Comparison of ENCODE assay signal across 8 mouse cellular contexts in genomic region chr5:19908706-19909060, GRCm38 (mm10).
A peak's percentile ranks its signal among the peaks of the same experiment; 100 is the strongest.
DNase-seq lines count a peak whose midpoint lies in the region; ATAC-seq and TF ChIP-seq lines count a peak whose summit lies in the region.

No protein-coding gene starts in this region.

- no peaks in the 10 kb centered on the region for H3K27me3 ChIP-seq in cerebellum, adult 2 months (ENCODE audit: control insufficient read depth, insufficient read depth, low read length)
- H3K27me3 ChIP-seq in hindbrain, embryonic 11.5 days (ENCODE audit: control insufficient read depth, insufficient read depth, low read length) = no peaks in the 10 kb centered on the region
- no peaks in the 10 kb centered on the region for H3K27me3 ChIP-seq in midbrain, embryonic 16.5 days (ENCODE audit: control insufficient read depth, insufficient read depth, low read depth, low read length)

- H3K9ac ChIP-seq in hindbrain, embryonic 11.5 days (ENCODE audit: low read depth, low read length) = peak overlapping the region; percentile 54
- H3K9ac ChIP-seq in midbrain, embryonic 16.5 days (ENCODE audit: low read depth, low read length) = peak overlapping the region; percentile 79

- TF ChIP-seq POLR2A in cerebellum, adult 2 months (IDR thresholded peaks at IDR 0.05; ENCODE audit: borderline replicate concordance, insufficient read depth, low read length) = no peak

- no peaks in the 10 kb centered on the region for H3K9me3 ChIP-seq in hindbrain, embryonic 11.5 days (ENCODE audit: control insufficient read depth, low read length)
- no peaks in the 10 kb centered on the region for H3K9me3 ChIP-seq in midbrain, embryonic 16.5 days (replicated peaks; ENCODE audit: control insufficient read depth, low read length, poor library complexity, severe bottlenecking)

- peak in 1 of 2 experiments; percentile 19 for DNase-seq in cerebellum, adult 2 months
- no peak for DNase-seq in cerebellum, adult 9-11 months
- DNase-seq in left cerebral cortex, postnatal 4 days = peak; percentile 7
- no peak for DNase-seq in left cerebral cortex, adult 11 months (ENCODE audit: low spot score)
- no peak for DNase-seq in hindbrain, embryonic 11.5 days (ENCODE audit: low spot score)
- no peak for DNase-seq in urinary bladder, adult 2 months (ENCODE audit: low spot score)

- no peaks in the 10 kb centered on the region for H3K4me1 ChIP-seq in cerebellum, adult 2 months (ENCODE audit: control insufficient read depth, insufficient read depth, low read length)
- no peaks in the 10 kb centered on the region for H3K4me1 ChIP-seq in hindbrain, embryonic 11.5 days (replicated peaks; ENCODE audit: control insufficient read depth, insufficient read depth, low read length)
- peaks cover 18% of the 10 kb centered on the region for H3K4me1 ChIP-seq in midbrain, embryonic 16.5 days (ENCODE audit: control insufficient read depth, insufficient read depth, low read length)

- no peak for TF ChIP-seq CTCF in cerebellum, adult 2 months (IDR thresholded peaks at IDR 0.05; ENCODE audit: borderline replicate concordance, insufficient read depth, low read depth, low read length)

- peak overlapping the region; percentile 66 for H3K4me3 ChIP-seq in cerebellum, adult 2 months (replicated peaks; ENCODE audit: insufficient read depth, low read depth, low read length)
- H3K4me3 ChIP-seq in hindbrain, embryonic 11.5 days (ENCODE audit: low read depth, low read length) = peak overlapping the region; percentile 51
- peak overlapping the region; percentile 50 for H3K4me3 ChIP-seq in midbrain, embryonic 16.5 days (ENCODE audit: low read depth, low read length)

- H3K4me2 ChIP-seq in hindbrain, embryonic 11.5 days (replicated peaks; ENCODE audit: low read depth, low read length) = peak overlapping the region; percentile 63
- H3K4me2 ChIP-seq in midbrain, embryonic 16.5 days (ENCODE audit: low read length) = peak overlapping the region; percentile 63

- H3K36me3 ChIP-seq in hindbrain, embryonic 11.5 days (ENCODE audit: control insufficient read depth, insufficient read depth, low read length) = no peaks in the 10 kb centered on the region
- no peaks in the 10 kb centered on the region for H3K36me3 ChIP-seq in midbrain, embryonic 16.5 days (ENCODE audit: control insufficient read depth, insufficient read depth, low read length)

- 1% methylated on average over 5 of the region's 5 CpGs for WGBS in cerebellum, adult 2 months
- under 1% methylated on average over 5 of the region's 5 CpGs for WGBS in hindbrain, embryonic 11.5 days
- WGBS in midbrain, embryonic 16.5 days = 0% methylated on average over 5 of the region's 5 CpGs

- H3K27ac ChIP-seq in cerebellum, adult 2 months (ENCODE audit: insufficient read depth, low read length) = no peak overlapping the region
- no peak overlapping the region for H3K27ac ChIP-seq in hindbrain, embryonic 11.5 days (ENCODE audit: low read depth, low read length)
- H3K27ac ChIP-seq in midbrain, embryonic 16.5 days (ENCODE audit: low read length) = peak overlapping the region; percentile 85

- 0 out of 2 replicates have a peak, but pooled peaks have one; percentile 25 for ATAC-seq in hindbrain, embryonic 11.5 days (ENCODE audit: low FRiP score)
- ATAC-seq in midbrain, embryonic 16.5 days = peak; percentile 22; the same call in 1 of the 2 replicates
- ATAC-seq in cerebellum, adult (ENCODE audit: insufficient number of reproducible peaks, low FRiP score, low TSS enrichment) = no peak

- intact Hi-C loops in left cerebral cortex, postnatal 4 days (cut with DNase I) = loop anchor here (5.0 to 10.0 kb wide), 4 partner anchors 154 to 794 kb away; no protein-coding TSS in a partner anchor
